Mouse (Mus musculus): Measurements from ENCODE around the gene Inava.

GRCm38 (mm10) chr1:136227870-136228269, 6.2 kb downstream of the Inava start:
- TF ChIP-seq CTCF (conservative IDR thresholded peaks at IDR 0.05; ENCODE audit: insufficient read depth, insufficient read length, low read depth, low read length) (no peak), POLR2A (IDR thresholded peaks at IDR 0.05; ENCODE audit: low read depth, low read length) (no peak)

All from kidney, adult 2 months (tissue).